Mouse (Mus musculus) G1E (cell line): ENCODE results near the gene Ptpn11. TPM values are rescaled to one million over a fixed set of nuclear protein-coding genes. Genes with fewer than 3 reads are reported as not detected.

ENCODE experiments used
- ATAC-seq: 2 replicates; pipeline ENCODE4 v1.8.0; 2016; ENCODE audit warnings: mild to moderate bottlenecking; ENCODE audit not compliant: insufficient number of reproducible peaks, poor library complexity, low FRiP score, severe bottlenecking; ENCODE audit errors: extremely low read depth
- DNase-seq: peaks from one replicate; pipeline ENCODE4 v3.0.0; 2012; ENCODE audit warnings: low spot score
- H3K27me3 ChIP-seq: 2 replicates; pipeline ENCODE4 v1.6.1; 2012; ENCODE audit warnings: mild to moderate bottlenecking, low read length, inconsistent platforms; ENCODE audit not compliant: insufficient read depth
- H3K36me3 ChIP-seq: replicated peaks from 2 replicates; pipeline ENCODE3; 2012; ENCODE audit warnings: mild to moderate bottlenecking, inconsistent platforms
- H3K4me1 ChIP-seq: 2 replicates; pipeline ENCODE4 v1.6.1; 2012; ENCODE audit warnings: low read depth, low read length, inconsistent platforms, mixed read lengths; ENCODE audit not compliant: insufficient read depth
- H3K4me3 ChIP-seq: 2 replicates; pipeline ENCODE4 v1.5.1; 2012; ENCODE audit warnings: low read depth, mild to moderate bottlenecking, inconsistent platforms, low read length, moderate library complexity, mixed read lengths
- H3K9me3 ChIP-seq: replicated peaks from 2 replicates; pipeline ENCODE4 v1.6.1; 2012; ENCODE audit warnings: inconsistent platforms
- CTCF ChIP-seq: IDR thresholded peaks from 2 replicates; pipeline ENCODE4 v1.5.1; 2012; ENCODE audit warnings: low read depth, low read length, inconsistent platforms, mixed read lengths
- GATA1 ChIP-seq: IDR thresholded peaks from 2 replicates; pipeline ENCODE4 v1.6.1; 2012; ENCODE audit warnings: borderline replicate concordance, low read length, inconsistent platforms, mixed read lengths
- GATA2 ChIP-seq: IDR thresholded peaks from 2 replicates; pipeline ENCODE4 v1.6.1; 2012; ENCODE audit warnings: low read depth, low read length, inconsistent platforms, borderline replicate concordance
- POLR2AphosphoS5 ChIP-seq: IDR thresholded peaks from 2 replicates; pipeline ENCODE4 v1.6.1; 2012; ENCODE audit warnings: low read depth, low read length, inconsistent platforms; ENCODE audit not compliant: insufficient replicate concordance
- TAL1 ChIP-seq: conservative IDR thresholded peaks from 2 replicates; pipeline ENCODE4 v1.6.1; 2012; ENCODE audit warnings: low read depth, low read length, inconsistent platforms, mixed read lengths
- polyA plus RNA-seq: library from polyadenylated mRNA; stranded (reverse); fragments of >175 nt; gene quantifications from 2 replicates; pipeline ENCODE4 v1.2.3, GENCODE M21; 2012
- total RNA-seq, 2 experiments: library from RNA; stranded (forward) in 1 of 2; stranded (reverse) in 1 of 2; fragments of 200-1000 nt in 1 of 2; fragments of >200 nt in 1 of 2; fragmentation: Nextera tagmentation in 1 of 2; gene quantifications; 2 replicates each; pipeline ENCODE4 v1.2.3; 2014 to 2017

The Ptpn11 gene
- total and polyA plus RNA-seq, 3 experiments = 28.6 to 43.0 (median 28.8) TPM

- TF ChIP-seq GATA2 (no peak), CTCF (no peak), POLR2AphosphoS5 (no peak), GATA1 (no peak), TAL1 (no peak)
- H3K4me3 ChIP-seq = no peak overlapping the region
- no peaks in the 10 kb centered on the region for H3K4me1 ChIP-seq
- H3K9me3 ChIP-seq = no peaks in the 10 kb centered on the region
- no peak for DNase-seq
- ATAC-seq = no peak
- H3K27me3 ChIP-seq = peaks cover 16% of the 10 kb centered on the region; the same call in 1 of the 2 replicates
- no peaks in the 10 kb centered on the region for H3K36me3 ChIP-seq
These were observed 79.9 kb downstream of the Ptpn11 start for GRCm38 (mm10) chr5:121111106-121111915.

GRCm38 (mm10) chr5:121109185-121109584, 82.0 kb downstream of the Ptpn11 start:
- H3K27me3 ChIP-seq = peaks cover 9% of the 10 kb centered on the region; the same call in 1 of the 2 replicates
- H3K4me1 ChIP-seq = no peaks in the 10 kb centered on the region
- no peak overlapping the region for H3K4me3 ChIP-seq
- TF ChIP-seq POLR2AphosphoS5 (no peak), GATA1 (no peak), TAL1 (no peak), GATA2 (no peak), CTCF (no peak)
- DNase-seq (no peak), ATAC-seq (no peak)
- no peaks in the 10 kb centered on the region for H3K36me3 ChIP-seq
- H3K9me3 ChIP-seq = no peaks in the 10 kb centered on the region

GRCm38 (mm10) chr5:121106913-121107312, 84.3 kb downstream of the Ptpn11 start:
- TF ChIP-seq TAL1 (no peak), GATA2 (no peak), POLR2AphosphoS5 (no peak), GATA1 (no peak), CTCF (no peak)

GRCm38 (mm10) chr5:121100886-121101580, 90.2 kb downstream of the Ptpn11 start:
- no peak for DNase-seq
- no peak for ATAC-seq
- Histone ChIP-seq H3K27me3 (peaks cover 4% of the 10 kb centered on the region; the same call in 1 of the 2 replicates), H3K4me1 (peaks cover 3% of the 10 kb centered on the region; the same call in 1 of the 2 replicates), H3K36me3 (no peaks in the 10 kb centered on the region), H3K9me3 (no peaks in the 10 kb centered on the region), H3K4me3 (no peak overlapping the region)
- TF ChIP-seq GATA1 (no peak), TAL1 (no peak), GATA2 (no peak), CTCF (no peak), POLR2AphosphoS5 (no peak)

More at GRCm38 (mm10) chr5:121106913-121107312, 84.3 kb downstream of the Ptpn11 start:
- H3K27me3 ChIP-seq = peaks cover 8% of the 10 kb centered on the region; the same call in 1 of the 2 replicates
- no peaks in the 10 kb centered on the region for H3K36me3 ChIP-seq
- DNase-seq (no peak), ATAC-seq (no peak)
- no peaks in the 10 kb centered on the region for H3K4me1 ChIP-seq
- H3K4me3 ChIP-seq = no peak overlapping the region
- no peaks in the 10 kb centered on the region for H3K9me3 ChIP-seq

GRCm38 (mm10) chr5:121100095-121100494, 91.1 kb downstream of the Ptpn11 start:
- Histone ChIP-seq H3K36me3 (no peaks in the 10 kb centered on the region), H3K9me3 (no peaks in the 10 kb centered on the region), H3K27me3 (peaks cover 4% of the 10 kb centered on the region; the same call in 1 of the 2 replicates), H3K4me1 (peaks cover 4% of the 10 kb centered on the region), H3K4me3 (no peak overlapping the region)
- DNase-seq (no peak), ATAC-seq (no peak)
- no peak for TF ChIP-seq POLR2AphosphoS5
- TF ChIP-seq GATA2 = no peak
- TF ChIP-seq GATA1 = no peak
- no peak for TF ChIP-seq CTCF
- no peak for TF ChIP-seq TAL1

- no peak for ATAC-seq
- H3K9me3 ChIP-seq = no peaks in the 10 kb centered on the region
- H3K4me1 ChIP-seq = peaks cover 6% of the 10 kb centered on the region
- TF ChIP-seq GATA1 (no peak), GATA2 (no peak), POLR2AphosphoS5 (no peak), TAL1 (no peak), CTCF (no peak)
- peaks cover 4% of the 10 kb centered on the region; the same call in 1 of the 2 replicates for H3K27me3 ChIP-seq
- no peak overlapping the region for H3K4me3 ChIP-seq
- no peaks in the 10 kb centered on the region for H3K36me3 ChIP-seq
- DNase-seq = no peak
These were observed 93.2 kb downstream of the Ptpn11 start for GRCm38 (mm10) chr5:121097970-121098369.
